Mouse (Mus musculus): ENCODE measurements around the gene Opn3.

The Opn3 gene

GRCm38 (mm10) chr1:175669456-175669855 lies 23.1 kb downstream of the Opn3 start:
- in situ Hi-C loops (cut with MboI; ENCODE audit: low pct_unique_long_range_greater_than_20kb in 1 of 2, low sequenced_read_pairs in 2 of 2, unreplicated experiment in 1 of 2) = loop anchor here in 1 of 2 experiments (10.0 kb wide), 1 partner anchor 555 kb away; no protein-coding TSS in a partner anchor

- in situ Hi-C loops (cut with MboI; ENCODE audit: low pct_unique_long_range_greater_than_20kb in 1 of 2, low sequenced_read_pairs in 2 of 2, unreplicated experiment in 1 of 2) = loop anchor here in 1 of 2 experiments (10.0 kb wide), 1 partner anchor 554 kb away; no protein-coding TSS in a partner anchor
Measured at GRCm38 (mm10) chr1:175668666-175669405, 23.7 kb downstream of the Opn3 start.

- in situ Hi-C loops (cut with MboI; ENCODE audit: low pct_unique_long_range_greater_than_20kb in 1 of 2, low sequenced_read_pairs in 2 of 2, unreplicated experiment in 1 of 2) = loop anchor here in 1 of 2 experiments (10.0 kb wide), 1 partner anchor 545 kb away; no protein-coding TSS in a partner anchor
Measured at GRCm38 (mm10) chr1:175659900-175660299, 32.7 kb downstream of the Opn3 start.

GRCm38 (mm10) chr1:175648615-175649014 lies 44.0 kb downstream of the Opn3 start:
- in situ Hi-C loops (cut with MboI; ENCODE audit: low pct_unique_long_range_greater_than_20kb in 1 of 2, low sequenced_read_pairs in 2 of 2, unreplicated experiment in 1 of 2) = no loop called here

- in situ Hi-C loops (cut with MboI; ENCODE audit: low pct_unique_long_range_greater_than_20kb in 1 of 2, low sequenced_read_pairs in 2 of 2, unreplicated experiment in 1 of 2) = no loop called here
Measured at GRCm38 (mm10) chr1:175646952-175647351, 45.6 kb downstream of the Opn3 start.

GRCm38 (mm10) chr1:175643496-175644265 lies 48.9 kb downstream of the Opn3 start:
- in situ Hi-C loops (cut with MboI; ENCODE audit: low pct_unique_long_range_greater_than_20kb in 1 of 2, low sequenced_read_pairs in 2 of 2, unreplicated experiment in 1 of 2) = no loop called here

- in situ Hi-C loops (cut with MboI; ENCODE audit: low pct_unique_long_range_greater_than_20kb in 1 of 2, low sequenced_read_pairs in 2 of 2, unreplicated experiment in 1 of 2) = no loop called here
Measured at GRCm38 (mm10) chr1:175640435-175641150, 52.0 kb downstream of the Opn3 start.

GRCm38 (mm10) chr1:175639072-175639471 lies 53.5 kb downstream of the Opn3 start:
- in situ Hi-C loops (cut with MboI; ENCODE audit: low pct_unique_long_range_greater_than_20kb in 1 of 2, low sequenced_read_pairs in 2 of 2, unreplicated experiment in 1 of 2) = no loop called here

GRCm38 (mm10) chr1:175637677-175638076 lies 54.9 kb downstream of the Opn3 start:
- in situ Hi-C loops (cut with MboI; ENCODE audit: low pct_unique_long_range_greater_than_20kb in 1 of 2, low sequenced_read_pairs in 2 of 2, unreplicated experiment in 1 of 2) = no loop called here

- in situ Hi-C loops (cut with MboI; ENCODE audit: low pct_unique_long_range_greater_than_20kb in 1 of 2, low sequenced_read_pairs in 2 of 2, unreplicated experiment in 1 of 2) = no loop called here
Measured at GRCm38 (mm10) chr1:175632470-175632869, 60.1 kb downstream of the Opn3 start.

- in situ Hi-C loops (cut with MboI; ENCODE audit: low pct_unique_long_range_greater_than_20kb in 1 of 2, low sequenced_read_pairs in 2 of 2, unreplicated experiment in 1 of 2) = no loop called here
Measured at GRCm38 (mm10) chr1:175631721-175632221, 60.8 kb downstream of the Opn3 start.

GRCm38 (mm10) chr1:175631080-175631479 lies 61.5 kb downstream of the Opn3 start:
- in situ Hi-C loops (cut with MboI; ENCODE audit: low pct_unique_long_range_greater_than_20kb in 1 of 2, low sequenced_read_pairs in 2 of 2, unreplicated experiment in 1 of 2) = no loop called here

GRCm38 (mm10) chr1:175630345-175630744 lies 62.2 kb downstream of the Opn3 start:
- in situ Hi-C loops (cut with MboI; ENCODE audit: low pct_unique_long_range_greater_than_20kb in 1 of 2, low sequenced_read_pairs in 2 of 2, unreplicated experiment in 1 of 2) = no loop called here

- in situ Hi-C loops (cut with MboI; ENCODE audit: low pct_unique_long_range_greater_than_20kb in 1 of 2, low sequenced_read_pairs in 2 of 2, unreplicated experiment in 1 of 2) = no loop called here
Measured at GRCm38 (mm10) chr1:175629248-175629647, 63.3 kb downstream of the Opn3 start.

- in situ Hi-C loops (cut with MboI; ENCODE audit: low pct_unique_long_range_greater_than_20kb in 1 of 2, low sequenced_read_pairs in 2 of 2, unreplicated experiment in 1 of 2) = no loop called here
Measured at GRCm38 (mm10) chr1:175625990-175626692, 66.4 kb downstream of the Opn3 start.

GRCm38 (mm10) chr1:175625257-175625879 lies 67.2 kb downstream of the Opn3 start, which contains the start of gene Fh1:
Gene Fh1 (minus strand): TSS chr1:175625635.
- in situ Hi-C loops (cut with MboI; ENCODE audit: low pct_unique_long_range_greater_than_20kb in 1 of 2, low sequenced_read_pairs in 2 of 2, unreplicated experiment in 1 of 2) = no loop called here

GRCm38 (mm10) chr1:175623656-175624055 lies 68.9 kb downstream of the Opn3 start:
- in situ Hi-C loops (cut with MboI; ENCODE audit: low pct_unique_long_range_greater_than_20kb in 1 of 2, low sequenced_read_pairs in 2 of 2, unreplicated experiment in 1 of 2) = no loop called here

Measured in mouse embryonic stem cell (cell line).